Mouse (Mus musculus) intestine, embryonic 16.5 days (tissue): ENCODE data around the gene Vmn1r57. TPM values are rescaled to one million over a fixed set of nuclear protein-coding genes. Genes with fewer than 3 reads are reported as not detected.
"Not testable (repeated sequence)": the region's sequence is repeated elsewhere in the genome, so short reads cannot be mapped to it uniquely, and the experiment has no call there.

Experiments
- ATAC-seq: fragments of 200-750 bp; cut with Nextera tagmentation; 2 replicates; pipeline ENCODE4 v1.8.0; 2017; ENCODE audit warnings: moderate TSS enrichment, moderate library complexity
- H3K27ac ChIP-seq: fragments of 300-500 bp; sonication (generic); 2 replicates; pipeline ENCODE4 v1.5.1; 2014; ENCODE audit warnings: mild to moderate bottlenecking, low read length
- H3K27me3 ChIP-seq: fragments of 300-500 bp; sonication (generic); replicated peaks from 2 replicates; pipeline ENCODE4 v1.6.1; 2014; ENCODE audit warnings: low read length, control low read depth, mixed read lengths; ENCODE audit not compliant: control insufficient read depth, insufficient read depth
- H3K36me3 ChIP-seq: fragments of 300-500 bp; sonication (generic); 2 replicates; pipeline ENCODE4 v1.6.1; 2014; ENCODE audit warnings: low read length, control low read depth; ENCODE audit not compliant: control insufficient read depth, insufficient read depth
- H3K4me1 ChIP-seq: fragments of 300-500 bp; sonication (generic); 2 replicates; pipeline ENCODE4 v1.6.1; 2014; ENCODE audit warnings: low read length, control low read depth, mixed read lengths; ENCODE audit not compliant: control insufficient read depth, insufficient read depth
- H3K4me2 ChIP-seq: fragments of 300-500 bp; sonication (generic); 2 replicates; pipeline ENCODE4 v1.6.1; 2014; ENCODE audit warnings: low read depth, low read length, control low read depth
- H3K4me3 ChIP-seq: fragments of 300-500 bp; sonication (generic); 2 replicates; pipeline ENCODE4 v1.5.1; 2014; ENCODE audit warnings: mild to moderate bottlenecking, low read length
- H3K9ac ChIP-seq: fragments of 300-500 bp; sonication (generic); 2 replicates; pipeline ENCODE4 v1.6.1; 2014; ENCODE audit warnings: low read depth, low read length
- H3K9me3 ChIP-seq: fragments of 300-500 bp; sonication (generic); 2 replicates; pipeline ENCODE4 v1.6.1; 2016; ENCODE audit warnings: low read length, control low read depth; ENCODE audit not compliant: control insufficient read depth
- WGBS: fragments of 180-500 bp; shearing (Covaris S2); extraction: QIAGEN DNeasy Blood & Tissue Kit; methylation state at CpG from one replicate; pipeline ENCODE4 v1.1.7; 2014; 5-methylcytosine and 5-hydroxymethylcytosine counted together
- polyA plus RNA-seq: library from polyadenylated mRNA; unstranded; fragments of >200 nt; fragmentation: Nextera tagmentation; extraction: Ambion mirVana; gene quantifications from 2 replicates; pipeline ENCODE4 v1.2.1, GENCODE M21; 2015

Vmn1r57 gene
- polyA plus RNA-seq, result not detected in 2 replicates

- H3K4me3 ChIP-seq, result not testable (repeated sequence)
These were observed at the start of gene Vmn1r57 for GRCm38 (mm10) chr7:5218193-5218592. Vmn1r57 (plus strand) TSS chr7:5218493.

GRCm38 (mm10) chr7:5196647-5197046 is 21.6 kb upstream of the Vmn1r57 start, which contains the start of gene Vmn1r56:
Vmn1r56 (minus strand) TSS chr7:5196747.
- H3K27me3 ChIP-seq, result not testable (repeated sequence)

More at GRCm38 (mm10) chr7:5218193-5218592, at the start of gene Vmn1r57:
- H3K27me3 ChIP-seq, H3K27ac ChIP-seq, H3K36me3 ChIP-seq, H3K9me3 ChIP-seq, ATAC-seq, H3K4me1 ChIP-seq, H3K9ac ChIP-seq, H3K4me2 ChIP-seq: not testable (repeated sequence)
- WGBS, result 55% methylated on average over 1 of the region's 1 CpGs

GRCm38 (mm10) chr7:5263051-5263450 is 44.8 kb downstream of the Vmn1r57 start:
- H3K4me2 ChIP-seq, result no peak overlapping the region
- H3K9ac ChIP-seq, result no peak overlapping the region
- no peak for ATAC-seq
- H3K9me3 ChIP-seq, result no peaks in the 10 kb centered on the region
- no peak overlapping the region for H3K4me3 ChIP-seq
- H3K36me3 ChIP-seq, result no peaks in the 10 kb centered on the region
- no peaks in the 10 kb centered on the region for H3K4me1 ChIP-seq
- 81% methylated on average over 3 of the region's 3 CpGs for WGBS
- H3K27me3 ChIP-seq, result no peaks in the 10 kb centered on the region
- no peak overlapping the region for H3K27ac ChIP-seq

More at GRCm38 (mm10) chr7:5196647-5197046, 21.6 kb upstream of the Vmn1r57 start, which contains the start of gene Vmn1r56:
- not testable (repeated sequence) for H3K4me3 ChIP-seq, H3K9me3 ChIP-seq, H3K4me1 ChIP-seq, H3K9ac ChIP-seq, H3K4me2 ChIP-seq, H3K27ac ChIP-seq, ATAC-seq, H3K36me3 ChIP-seq

Other genes starting within 250 kb of the Vmn1r57 start
- gene Sbk3, start 247.3 kb upstream of the Vmn1r57 start, polyA plus RNA-seq, result not detected in 2 replicates
- 20.3 and 21.7 TPM in 2 replicates for gene Zfp579, start 222.3 kb upstream of the Vmn1r57 start, polyA plus RNA-seq
- 24.3 and 27.3 TPM in 2 replicates for gene Zfp524, start 204.1 kb upstream of the Vmn1r57 start, polyA plus RNA-seq
- 25.4 and 27.1 TPM in 2 replicates for gene Fiz1, start 203.8 kb upstream of the Vmn1r57 start, polyA plus RNA-seq
- gene Gm44973, start 203.0 kb upstream of the Vmn1r57 start, polyA plus RNA-seq, result 3.6 and 4.7 TPM in 2 replicates
- gene Zfp865, start 198.1 kb upstream of the Vmn1r57 start, polyA plus RNA-seq, result 3.5 and 4.0 TPM in 2 replicates
- gene Ccdc106, start 197.9 kb upstream of the Vmn1r57 start, polyA plus RNA-seq, result 10.1 and 13.7 TPM in 2 replicates
- gene 4632433K11Rik, start 184.4 kb upstream of the Vmn1r57 start, polyA plus RNA-seq, result not detected in 2 replicates
- gene Zfp784, start 180.0 kb upstream of the Vmn1r57 start, polyA plus RNA-seq, result 7.9 and 8.0 TPM in 2 replicates
- 18.2 and 20.2 TPM in 2 replicates for gene Zfp580, start 167.0 kb upstream of the Vmn1r57 start, polyA plus RNA-seq
- 107 and 112 TPM in 2 replicates for gene U2af2, start 156.3 kb upstream of the Vmn1r57 start, polyA plus RNA-seq
- 75.0 and 87.4 TPM in 2 replicates for gene Epn1, start 138.3 kb upstream of the Vmn1r57 start, polyA plus RNA-seq
- gene Rfpl4, start 101.5 kb upstream of the Vmn1r57 start, polyA plus RNA-seq, result not detected in 2 replicates
- gene Rasl2-9, start 92.5 kb upstream of the Vmn1r57 start, polyA plus RNA-seq, result 0.67 and 0.80 TPM in 2 replicates
- not detected in 2 replicates for gene Vmn1r55, start 68.8 kb upstream of the Vmn1r57 start, polyA plus RNA-seq
- not detected in 2 replicates for gene Vmn1r56, start 21.7 kb upstream of the Vmn1r57 start, polyA plus RNA-seq
- not detected in 2 replicates for gene Gm5065, start 132.0 kb downstream of the Vmn1r57 start, polyA plus RNA-seq
- gene Nlrp2, start 132.5 kb downstream of the Vmn1r57 start, polyA plus RNA-seq, result not detected in 2 replicates
- not detected in 2 replicates for gene Vmn1r58, start 194.9 kb downstream of the Vmn1r57 start, polyA plus RNA-seq
- not detected in 2 replicates for gene Vmn1r59, start 238.3 kb downstream of the Vmn1r57 start, polyA plus RNA-seq